Mouse (Mus musculus) thymus, postnatal 36 days (tissue): ENCODE data around the gene Ppp1r1c.

Experiments used
- DNase-seq, 2 experiments: peaks; one replicate each; pipeline ENCODE4 v3.0.0; 2022; ENCODE audit warnings: mixed read lengths in 2 of 2

Gene Ppp1r1c

DNA sequence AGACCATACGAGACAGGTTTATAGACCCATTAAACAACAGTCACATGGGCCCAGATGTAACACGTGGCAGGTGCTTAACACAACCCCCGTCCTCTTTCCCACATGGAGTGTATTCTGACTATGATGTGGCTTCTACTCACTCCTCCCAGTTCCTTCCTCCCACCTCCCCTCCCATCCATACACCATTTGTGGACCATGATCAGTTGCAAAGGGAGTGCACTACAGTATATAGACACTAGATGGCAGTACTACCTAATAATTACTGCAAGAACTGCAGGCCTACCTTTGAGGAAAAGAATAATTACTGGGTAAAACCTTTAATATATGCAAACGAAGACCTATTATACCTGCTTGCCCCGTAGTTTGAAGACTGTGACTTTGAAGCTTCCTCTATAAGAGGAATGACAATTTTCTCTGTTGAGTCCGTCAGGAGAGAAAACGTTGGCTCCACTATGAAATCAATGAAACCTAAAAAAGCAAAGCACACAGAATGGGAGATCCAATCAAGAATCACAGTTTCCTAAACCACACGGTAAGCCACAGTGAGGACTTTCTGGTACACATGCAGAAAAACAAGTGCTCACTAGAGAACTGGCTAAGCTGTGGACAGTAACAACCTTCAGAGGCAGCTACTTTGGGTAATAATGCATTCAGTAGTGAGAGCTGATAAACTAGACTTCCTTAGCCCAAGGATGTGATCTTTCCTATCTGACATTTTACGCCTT lies 157.9 kb downstream of the Ppp1r1c start:
- DNase-seq: peak in 1 of 2 experiments; percentile 3
